Mouse (Mus musculus): ENCODE results near the gene Lat. TPM values are rescaled to one million over a fixed set of nuclear protein-coding genes. Genes with fewer than 3 reads are reported as not detected.

Gene Lat
- total RNA-seq, 2 experiments from 2014 or later = 0.64 to 0.76 TPM

DNA sequence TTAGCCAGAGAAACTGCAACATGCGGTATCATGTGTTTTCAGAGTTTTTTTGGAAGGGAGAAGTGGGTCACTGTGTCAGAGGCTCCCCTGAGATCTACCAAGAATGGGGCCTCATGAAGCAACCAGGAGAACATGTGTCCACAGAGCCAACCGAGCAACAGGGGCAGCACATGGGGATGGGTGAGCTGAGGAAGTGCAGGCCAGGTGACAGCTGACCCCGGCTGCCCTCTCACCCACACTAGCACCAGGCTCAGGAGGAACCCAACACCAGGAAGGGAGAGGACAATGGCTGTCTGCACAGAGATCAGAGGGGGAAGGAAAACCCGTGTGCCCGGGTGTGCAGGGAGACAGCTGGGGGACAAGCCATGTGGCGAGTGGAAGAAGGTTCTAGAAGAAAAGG is 5.2 kb upstream of the Lat start:
- no peak for DNase-seq (ENCODE audit: low spot score in 2 of 2)
- intact Hi-C loops (cut with DNase I) = no loop called here

DNA sequence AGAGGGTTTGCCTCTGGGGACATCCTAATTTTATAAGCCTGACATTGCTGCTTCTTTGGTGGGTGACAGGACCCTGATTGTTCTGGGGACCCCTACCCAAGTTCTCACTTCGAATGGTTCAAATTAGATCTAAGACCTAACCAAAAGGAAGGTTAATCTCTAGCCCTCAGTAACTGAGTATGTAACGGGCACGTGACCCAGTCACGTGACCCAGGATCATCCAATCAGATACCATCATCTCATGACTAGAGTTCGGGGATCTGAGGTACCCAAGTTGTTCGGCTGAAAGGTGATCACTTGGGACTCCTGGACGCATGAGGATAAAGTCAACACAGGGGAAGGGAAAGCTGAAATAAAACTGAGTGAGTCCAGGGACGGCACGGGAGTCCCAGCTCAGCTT is 3.6 kb upstream of the Lat start:
- intact Hi-C loops (cut with DNase I) = no loop called here
- DNase-seq (ENCODE audit: low spot score in 2 of 2) = no peak

DNA sequence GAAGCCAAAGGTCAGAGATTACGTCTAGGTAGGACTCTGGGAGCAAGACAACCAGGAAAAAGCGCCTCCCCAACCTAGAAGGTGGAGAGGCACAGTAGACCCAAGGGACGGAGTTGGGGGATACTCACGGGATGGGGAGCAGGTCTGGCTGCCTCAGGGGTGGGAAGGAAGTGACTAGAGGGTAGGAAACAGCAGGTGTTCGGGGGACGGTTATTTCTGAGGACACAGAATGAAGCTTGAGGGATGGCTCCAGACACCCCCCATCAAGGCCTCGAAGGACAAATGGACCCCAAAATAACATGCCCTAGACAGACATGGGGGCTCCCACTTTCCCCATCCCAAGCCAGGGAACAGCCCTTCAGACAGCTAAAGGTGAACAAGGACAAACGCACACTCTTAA is 1.0 kb downstream of the Lat start:
- no peak for DNase-seq (ENCODE audit: low spot score in 2 of 2)
- intact Hi-C loops (cut with DNase I) = no loop called here

DNA sequence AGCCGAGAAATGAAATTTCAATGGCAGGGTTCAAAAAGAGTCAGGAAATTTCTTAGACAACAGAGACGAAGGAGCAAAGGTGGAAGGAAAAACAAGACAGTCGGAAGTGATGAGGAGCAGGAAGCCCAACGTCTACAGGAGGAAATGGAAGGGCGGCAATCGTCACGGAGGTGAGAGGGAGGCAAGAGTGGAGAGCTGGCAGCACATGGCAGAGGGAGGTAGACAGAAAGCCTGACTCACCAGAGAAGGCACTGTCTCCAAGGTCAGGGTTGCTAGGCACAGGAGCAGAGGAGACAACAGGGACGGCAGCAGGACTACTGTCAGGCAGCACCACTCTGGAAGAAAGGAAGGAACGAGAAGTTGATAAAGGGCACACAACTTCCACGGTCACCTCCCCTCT is 1.7 kb downstream of the Lat start:
- DNase-seq (ENCODE audit: low spot score in 2 of 2) = no peak
- intact Hi-C loops (cut with DNase I) = no loop called here

DNA sequence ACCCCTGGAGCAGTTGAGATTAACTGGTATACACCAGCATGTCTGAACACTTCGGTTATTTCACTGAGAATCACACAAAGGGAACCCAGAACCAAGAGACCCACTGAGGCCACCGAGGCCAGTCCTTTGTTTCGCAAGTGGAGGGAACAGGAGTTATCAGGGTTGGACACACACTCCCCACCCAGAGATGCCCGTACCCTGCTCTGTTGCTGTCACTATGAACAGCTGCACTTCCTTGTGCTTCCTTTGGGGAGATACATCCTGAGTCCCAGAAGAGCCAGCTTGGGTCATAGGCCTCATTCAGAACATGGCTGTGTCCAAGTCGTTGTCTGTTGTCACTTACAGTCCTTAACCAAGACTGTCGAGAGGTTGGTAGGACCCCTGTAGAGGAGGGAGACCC is 6.3 kb downstream of the Lat start:
- DNase-seq (ENCODE audit: low spot score in 2 of 2) = no peak
- intact Hi-C loops (cut with DNase I) = no loop called here

DNA sequence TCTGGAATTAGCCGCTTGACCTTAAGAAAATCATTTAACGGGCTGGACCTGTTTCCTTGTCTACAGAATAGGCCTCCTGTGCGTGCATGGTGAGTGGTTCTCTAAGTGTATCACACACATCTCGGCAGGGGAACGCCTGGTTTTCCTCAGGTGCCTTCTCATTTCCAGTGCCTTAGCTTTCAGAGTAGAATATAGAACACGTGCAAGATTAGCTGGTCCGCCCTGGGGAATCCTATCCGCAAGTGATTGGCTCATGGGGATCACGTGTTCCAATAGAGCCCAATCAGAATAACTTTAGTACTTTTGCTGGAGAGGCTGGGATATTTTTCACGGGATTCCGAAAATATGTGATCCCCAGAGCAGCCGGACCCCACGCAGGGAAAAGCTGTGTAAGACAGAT is 10.3 kb downstream of the Lat start:
- no peak for DNase-seq (ENCODE audit: low spot score in 2 of 2)
- intact Hi-C loops (cut with DNase I) = no loop called here

DNA sequence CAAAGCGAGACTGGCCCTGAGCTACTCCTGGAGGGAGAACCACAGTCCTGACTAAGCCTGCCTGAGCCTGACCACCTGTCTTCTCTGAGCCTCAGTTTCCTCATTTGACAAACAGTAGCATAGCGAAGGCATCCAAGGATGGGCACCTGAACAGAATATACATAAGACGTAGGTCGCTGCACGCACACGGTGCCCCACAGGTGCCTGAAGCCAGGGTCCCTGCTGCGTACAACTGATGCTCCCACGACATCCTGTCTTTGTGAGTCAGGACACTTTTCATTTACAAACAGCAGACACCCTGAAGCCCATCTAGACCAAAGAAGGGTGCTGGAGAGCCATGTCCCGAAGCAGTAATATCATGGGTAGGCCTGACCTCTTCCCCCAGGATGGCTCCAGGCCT is 11.0 kb downstream of the Lat start:
- DNase-seq (ENCODE audit: low spot score in 2 of 2) = no peak
- intact Hi-C loops (cut with DNase I) = no loop called here

DNA sequence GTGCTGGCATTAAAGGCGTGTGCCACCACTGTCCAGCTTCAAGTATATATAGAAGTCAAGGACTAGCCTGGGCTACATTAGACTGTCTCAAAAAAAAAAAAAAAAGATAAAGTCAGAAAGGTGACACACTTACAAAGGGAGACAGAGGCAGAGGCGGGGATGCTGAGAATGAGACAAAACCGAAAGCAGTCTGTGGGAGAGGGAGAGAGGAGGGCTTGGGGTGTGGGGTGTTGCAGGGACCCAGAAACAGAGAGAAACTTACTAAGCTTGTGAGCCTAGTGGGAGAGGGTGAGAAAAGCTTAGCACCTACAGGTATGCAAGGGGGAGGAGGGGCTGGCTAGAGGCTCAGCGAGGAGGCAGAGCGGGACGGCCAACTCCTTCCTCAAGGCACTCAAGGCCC is 11.5 kb downstream of the Lat start:
- intact Hi-C loops (cut with DNase I) = no loop called here
- no peak for DNase-seq (ENCODE audit: low spot score in 2 of 2)

DNA sequence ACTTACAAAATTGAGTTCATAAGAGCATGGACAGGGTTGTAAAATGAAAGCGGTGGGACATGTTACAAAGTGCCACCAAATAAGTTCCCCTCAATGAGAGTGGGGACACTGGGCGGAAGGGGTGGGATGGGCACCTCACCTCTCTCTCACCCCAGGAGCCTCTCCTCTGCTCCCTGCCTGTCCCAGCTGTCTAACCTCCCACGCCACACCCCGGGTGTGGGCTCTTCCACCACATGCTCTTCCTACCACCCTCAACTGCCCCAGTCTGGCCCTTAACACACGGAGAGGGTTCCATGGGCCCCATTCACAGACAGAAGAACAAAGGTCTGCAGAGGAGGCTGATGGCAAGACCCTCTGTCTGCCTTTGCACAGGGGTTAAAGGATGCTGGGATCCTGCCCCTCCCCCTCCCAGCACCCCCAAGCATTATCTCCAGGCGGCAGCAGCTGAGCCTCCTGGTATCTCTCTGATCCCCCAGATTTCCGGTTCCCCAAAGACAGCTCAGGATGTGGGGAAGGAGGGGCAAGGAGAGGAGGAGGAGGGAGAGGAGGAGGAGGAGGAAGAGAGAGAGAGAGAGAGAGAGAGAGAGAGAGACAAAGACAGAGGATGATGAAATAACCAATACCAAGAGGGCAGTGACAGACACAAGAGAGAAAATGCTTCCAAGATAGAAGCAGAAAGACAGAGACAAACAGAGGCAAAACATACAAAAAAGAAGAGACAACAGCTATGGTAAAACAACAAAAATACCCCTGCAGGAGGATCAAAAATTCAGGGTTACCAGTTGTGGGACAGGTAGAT is 12.4 kb downstream of the Lat start:
- DNase-seq (ENCODE audit: low spot score in 2 of 2) = no peak
- intact Hi-C loops (cut with DNase I) = no loop called here

DNA sequence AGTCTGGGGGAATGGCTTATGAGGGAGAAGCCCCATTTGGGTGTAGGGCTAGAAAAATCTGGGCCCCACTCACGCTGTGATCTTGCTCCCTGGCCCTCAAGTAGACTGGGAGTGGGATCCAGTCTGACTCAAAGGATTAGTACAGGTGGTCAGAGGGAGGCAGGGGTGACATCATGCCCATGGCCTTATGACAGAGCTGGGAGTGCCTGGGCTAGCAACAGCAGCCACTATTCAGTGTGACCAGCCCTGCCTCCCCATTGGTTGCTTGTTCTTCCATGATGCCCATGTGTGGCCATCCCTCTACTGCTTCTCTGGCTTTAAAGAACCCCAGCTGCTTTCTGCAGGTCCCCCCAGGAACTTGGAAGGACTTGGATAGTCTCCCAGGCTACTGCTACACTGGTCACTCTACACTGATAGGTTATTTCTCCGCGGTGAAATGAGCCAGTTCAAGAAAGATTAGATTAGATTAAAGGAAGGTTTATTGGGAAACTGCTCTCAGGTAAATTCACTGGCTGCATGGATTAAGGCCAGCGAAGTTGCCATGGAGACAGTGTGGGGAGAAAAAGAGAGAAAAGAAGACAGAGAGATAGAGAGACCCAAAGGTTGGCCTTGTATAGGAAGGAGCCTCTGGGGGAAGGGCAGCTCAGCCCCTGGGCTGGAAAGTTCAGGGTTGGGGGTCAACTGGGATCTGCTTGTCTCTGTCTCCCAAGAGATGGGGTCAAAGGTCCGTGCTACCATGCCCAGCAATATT is 13.3 kb downstream of the Lat start:
- intact Hi-C loops (cut with DNase I) = no loop called here
- DNase-seq (ENCODE audit: low spot score in 2 of 2) = peak; percentile 27 to 46

DNA sequence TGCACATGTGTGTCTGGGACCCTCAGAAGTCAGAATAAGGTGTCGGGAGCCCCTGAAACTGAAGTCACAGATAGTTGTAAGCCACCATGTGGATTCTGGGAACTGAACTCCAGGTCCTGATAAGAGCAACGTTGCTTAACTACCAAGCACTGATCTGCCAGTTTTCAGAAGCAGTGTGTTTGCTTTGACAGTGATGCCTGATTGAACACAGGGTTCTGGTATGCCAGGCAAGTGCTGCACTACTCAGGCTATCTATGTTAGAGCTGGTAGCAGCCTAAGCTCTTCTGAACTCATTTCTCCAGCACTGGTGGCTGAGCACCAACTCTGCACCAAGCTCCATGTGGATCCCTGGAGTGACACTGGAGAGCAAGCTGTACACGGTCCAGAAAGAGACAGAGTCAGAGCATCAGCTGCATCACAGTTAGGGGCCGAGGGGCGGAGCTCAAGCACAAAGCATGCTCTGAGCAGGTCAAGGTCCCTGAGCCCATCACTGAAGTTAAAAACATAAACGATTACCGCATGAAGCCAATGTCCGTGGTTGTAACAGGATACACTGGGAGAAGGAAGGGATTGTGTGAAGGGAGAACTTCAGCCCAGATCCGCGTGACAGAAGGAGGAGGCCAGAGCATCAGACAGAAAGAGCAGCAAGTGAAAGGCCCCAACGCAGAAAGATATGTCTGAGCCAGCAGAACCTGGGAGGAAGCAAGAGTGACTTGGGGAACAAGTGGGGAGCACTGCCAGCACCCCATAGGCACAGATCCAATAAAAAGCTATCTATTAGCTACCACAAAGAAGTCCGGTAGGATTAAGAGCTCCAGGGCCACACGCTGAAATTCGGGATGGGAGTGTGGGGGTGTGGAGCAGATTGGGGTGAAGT is 14.4 kb downstream of the Lat start:
- intact Hi-C loops (cut with DNase I) = no loop called here
- no peak for DNase-seq (ENCODE audit: low spot score in 2 of 2)

DNA sequence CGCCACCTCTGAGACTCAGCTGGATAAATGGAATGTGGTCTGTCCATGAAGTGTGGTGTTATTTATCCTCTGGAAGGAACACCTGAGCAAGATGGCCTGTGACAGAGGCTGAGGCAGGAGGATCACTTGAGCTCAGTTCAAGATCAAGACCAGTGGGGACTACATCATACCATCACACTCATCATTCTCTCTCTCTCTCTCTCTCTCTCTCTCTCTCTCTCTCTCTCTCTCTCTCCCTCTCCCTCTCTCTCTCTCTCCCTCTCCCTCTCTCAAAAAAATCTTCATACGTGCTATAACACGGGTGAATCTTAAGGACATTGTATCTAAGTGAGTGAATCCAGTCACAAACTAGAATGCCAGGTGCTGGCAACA is 15.4 kb downstream of the Lat start:
- intact Hi-C loops (cut with DNase I) = no loop called here
- no peak for DNase-seq (ENCODE audit: low spot score in 2 of 2)

DNA sequence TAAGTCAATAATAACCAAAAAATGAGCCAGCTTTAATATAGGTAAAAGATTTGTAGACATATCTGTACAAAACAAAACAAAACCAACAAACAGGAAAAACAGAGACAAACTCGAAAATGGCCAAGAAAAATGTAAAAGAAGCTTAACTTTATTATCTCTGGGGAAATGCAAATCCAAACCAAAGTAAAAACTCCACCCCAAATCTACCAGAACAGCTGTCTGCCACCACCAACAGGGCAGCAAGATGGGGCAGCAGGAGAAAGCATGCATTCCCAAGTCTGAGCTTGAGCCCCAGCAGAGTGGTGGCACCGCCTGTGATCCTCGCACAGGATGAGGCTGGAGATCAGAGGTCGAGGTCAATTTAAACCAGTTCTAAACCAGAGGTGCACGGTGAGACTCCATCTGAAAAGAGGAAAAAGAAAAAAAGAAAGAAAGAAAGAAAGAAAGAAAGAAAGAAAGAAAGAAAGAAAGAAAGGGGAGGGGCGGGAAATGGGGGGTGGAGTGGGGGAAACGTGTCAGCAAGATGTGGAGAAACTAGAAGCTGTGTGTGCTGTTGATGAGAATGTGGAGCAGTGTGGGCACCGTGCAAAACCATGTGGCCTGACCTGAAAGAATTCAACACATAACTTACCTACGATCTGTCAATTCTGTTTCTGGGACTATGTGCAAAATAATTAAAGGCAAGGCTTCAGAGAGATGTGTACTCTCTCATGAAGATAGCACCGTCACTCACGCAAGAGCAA is 15.9 kb downstream of the Lat start:
- no peak for DNase-seq (ENCODE audit: low spot score in 2 of 2)
- intact Hi-C loops (cut with DNase I) = no loop called here

DNA sequence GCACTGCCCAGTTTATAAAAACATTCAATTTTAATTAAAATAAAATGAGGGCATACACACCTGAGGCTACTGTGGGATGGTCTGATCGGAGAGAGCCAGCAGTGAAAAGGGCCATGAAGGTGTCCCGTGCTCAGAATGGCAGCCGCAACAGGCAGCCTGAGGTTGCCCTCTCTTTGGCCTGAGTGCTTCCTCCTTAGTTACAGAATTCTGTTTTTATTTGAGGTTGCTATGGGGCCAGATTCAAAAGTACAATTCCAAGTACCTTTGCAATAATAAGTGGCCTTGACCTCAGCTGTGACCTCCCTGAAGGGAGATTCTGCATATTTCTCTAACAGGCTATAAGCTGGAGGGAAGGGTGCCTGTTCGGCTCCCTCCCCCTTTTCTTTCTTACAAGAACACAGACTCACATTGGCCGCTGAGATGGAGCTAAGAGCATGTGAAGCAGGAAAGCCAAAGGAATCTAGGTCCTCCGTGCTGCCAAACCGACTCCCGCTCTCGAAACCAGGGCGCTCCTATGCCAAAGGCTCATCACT is 17.9 kb downstream of the Lat start:
- DNase-seq (ENCODE audit: low spot score in 2 of 2) = no peak
- intact Hi-C loops (cut with DNase I) = no loop called here

DNA sequence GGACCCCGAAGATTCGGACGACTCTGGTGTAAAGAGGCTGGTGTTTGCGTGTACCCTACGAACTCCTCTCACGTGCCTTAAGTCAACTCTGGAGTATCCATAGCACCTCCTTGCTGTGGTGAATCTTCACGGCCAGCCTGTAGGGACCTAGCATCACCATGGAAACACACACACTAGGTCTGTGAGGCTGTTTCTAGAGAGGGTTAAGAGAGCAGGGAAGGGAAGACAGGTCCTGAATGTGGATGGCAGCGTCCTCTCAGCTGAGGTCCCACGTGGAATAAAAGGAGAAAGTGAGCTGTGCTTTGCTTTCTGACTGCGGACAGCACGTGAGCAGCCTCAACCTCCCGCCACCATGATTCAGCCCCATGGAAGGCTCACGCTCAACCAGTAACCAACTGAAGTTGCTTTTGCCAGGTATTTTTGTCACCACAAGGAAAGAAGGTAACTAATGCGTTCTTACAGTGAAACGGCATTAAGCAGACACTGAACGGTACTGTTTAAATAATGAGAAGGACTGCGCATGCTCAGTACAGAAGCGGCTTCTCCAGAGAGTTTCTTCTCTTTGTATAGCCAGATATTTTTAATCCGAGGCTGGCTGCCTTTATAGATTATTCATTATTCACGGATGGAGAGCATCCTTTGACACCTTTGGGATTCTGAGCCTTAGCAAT is 18.5 kb downstream of the Lat start:
- intact Hi-C loops (cut with DNase I) = no loop called here
- DNase-seq (ENCODE audit: low spot score in 2 of 2) = no peak

DNA sequence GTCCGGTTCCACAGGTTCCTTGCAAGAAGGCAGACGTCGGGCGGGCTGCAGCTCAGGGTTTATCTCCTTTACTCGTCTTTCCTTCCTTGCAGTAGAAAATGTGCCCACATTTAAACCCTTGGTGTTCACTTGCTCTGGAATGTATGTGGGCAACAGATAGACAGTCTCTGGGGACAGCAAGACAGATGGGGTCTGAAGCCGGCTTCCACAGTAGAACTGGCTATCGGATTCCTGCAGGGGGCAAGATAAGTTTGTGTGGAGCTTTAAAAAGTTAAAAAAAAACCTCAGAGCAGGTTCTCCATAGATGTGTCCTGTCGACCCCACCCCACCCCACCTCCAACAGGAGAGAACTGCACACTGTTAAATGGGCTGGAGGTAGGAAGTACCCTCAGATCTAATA is 21.1 kb downstream of the Lat start:
- DNase-seq (ENCODE audit: low spot score in 2 of 2) = no peak
- intact Hi-C loops (cut with DNase I) = no loop called here

DNA sequence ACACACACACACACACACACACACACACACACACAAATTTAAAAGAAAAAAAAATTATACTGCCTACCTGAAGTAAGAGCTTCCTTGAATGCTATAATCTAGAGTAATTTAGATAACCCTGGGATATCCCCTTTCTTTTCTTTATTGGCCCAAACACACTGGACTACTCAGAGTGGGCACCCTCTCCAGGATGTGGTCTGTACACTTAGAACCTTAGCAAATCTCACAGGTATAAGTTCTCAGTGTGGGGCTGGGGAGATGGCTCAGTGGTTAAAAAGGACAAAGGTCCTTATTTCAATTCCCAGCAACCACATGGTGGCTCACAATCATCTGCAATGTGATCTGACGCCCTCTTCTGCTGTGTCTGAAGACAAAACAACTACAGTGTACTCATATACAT is 22.3 kb downstream of the Lat start:
- intact Hi-C loops (cut with DNase I) = no loop called here
- no peak for DNase-seq (ENCODE audit: low spot score in 2 of 2)

DNA sequence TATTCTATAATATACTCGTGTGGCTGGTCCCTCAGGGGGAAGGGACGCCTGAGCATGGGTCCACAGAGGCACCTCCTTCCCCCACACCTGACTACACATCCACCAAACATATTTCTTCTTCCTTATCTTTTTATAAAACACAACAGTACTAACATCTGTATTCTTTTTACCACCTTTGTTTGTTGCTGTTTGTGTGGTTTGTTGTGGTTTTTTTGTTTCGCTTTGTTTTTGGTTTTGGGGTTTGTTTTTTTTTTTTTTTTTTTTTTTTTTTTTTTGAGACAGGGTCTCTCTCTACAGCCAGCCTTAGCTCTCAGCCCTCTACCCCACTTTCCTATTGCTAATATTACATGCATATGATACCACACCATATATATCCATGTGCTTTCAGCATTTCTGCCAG is 23.4 kb downstream of the Lat start:
- intact Hi-C loops (cut with DNase I) = no loop called here
- no peak for DNase-seq (ENCODE audit: low spot score in 2 of 2)

DNA sequence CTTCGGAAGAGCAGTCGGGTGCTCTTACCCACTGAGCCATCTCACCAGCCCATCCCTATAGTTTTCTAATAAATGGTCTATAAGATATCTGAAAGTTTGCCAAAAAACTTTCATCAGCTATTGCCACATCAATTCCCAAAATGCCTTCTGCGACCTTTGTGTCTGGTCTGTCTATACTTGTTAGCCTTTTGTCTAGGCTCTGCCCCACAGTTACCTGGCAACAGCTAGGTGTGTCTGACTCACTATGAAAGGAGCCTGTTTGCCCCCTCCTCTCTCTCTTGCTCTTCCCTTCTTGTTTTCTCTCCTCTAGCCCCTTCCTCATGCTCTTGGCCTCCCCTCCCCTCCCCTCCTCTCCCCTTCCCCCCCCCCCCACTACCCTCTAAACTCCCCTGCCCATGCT is 23.8 kb downstream of the Lat start:
- DNase-seq (ENCODE audit: low spot score in 2 of 2) = no peak
- intact Hi-C loops (cut with DNase I) = no loop called here

All from left cerebral cortex, postnatal 25 days (tissue).